Mouse (Mus musculus) cerebellum, adult 11-12 months (tissue): ENCODE results near the gene Ifna2.

Source experiments
- DNase-seq: peaks from one replicate; pipeline ENCODE4 v3.0.0; 2022

The Ifna2 gene

DNA sequence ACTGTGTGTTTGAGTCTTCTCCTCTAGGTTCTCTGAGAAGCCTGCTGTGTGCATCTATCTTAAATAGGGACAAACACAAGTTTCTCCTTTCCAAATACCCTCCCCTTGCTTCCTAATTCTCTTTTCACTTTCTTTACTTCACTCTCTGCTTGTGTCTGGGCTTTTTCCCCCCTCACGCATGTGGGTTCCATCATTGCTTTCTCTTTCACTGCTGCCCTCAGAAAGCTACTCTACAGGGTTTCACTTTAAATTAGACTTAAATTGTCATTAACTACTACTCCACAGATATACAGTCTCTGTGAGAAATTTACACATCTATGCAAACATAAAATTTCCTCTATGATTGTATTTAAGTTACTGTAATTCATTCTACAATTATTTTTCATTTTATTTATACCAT, at the start of gene Ifna2:
Ifna2 (minus strand) TSS at position 101 of the 400 bp plus-strand sequence.
- DNase-seq = no peak

DNA sequence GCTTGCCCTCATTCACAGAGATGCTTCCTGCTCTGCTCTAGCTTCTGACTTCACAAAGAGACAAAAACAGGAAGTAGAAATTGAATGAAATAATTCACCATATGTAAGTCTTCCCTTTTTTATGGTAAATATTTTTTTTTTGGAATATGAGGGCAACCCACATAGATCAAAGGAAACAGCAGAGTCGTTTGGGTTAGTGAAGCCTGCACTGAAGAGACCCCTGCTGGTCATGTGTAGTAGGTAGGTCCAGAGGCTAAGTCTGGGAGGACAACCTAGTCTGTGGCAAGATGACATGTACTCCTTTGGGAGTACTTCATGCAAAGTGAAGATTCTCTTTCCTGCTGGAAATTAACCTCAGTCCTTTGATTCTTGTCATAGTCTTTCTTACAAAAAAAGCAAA, 43.6 kb upstream of the Ifna2 start:
- no peak for DNase-seq

DNA sequence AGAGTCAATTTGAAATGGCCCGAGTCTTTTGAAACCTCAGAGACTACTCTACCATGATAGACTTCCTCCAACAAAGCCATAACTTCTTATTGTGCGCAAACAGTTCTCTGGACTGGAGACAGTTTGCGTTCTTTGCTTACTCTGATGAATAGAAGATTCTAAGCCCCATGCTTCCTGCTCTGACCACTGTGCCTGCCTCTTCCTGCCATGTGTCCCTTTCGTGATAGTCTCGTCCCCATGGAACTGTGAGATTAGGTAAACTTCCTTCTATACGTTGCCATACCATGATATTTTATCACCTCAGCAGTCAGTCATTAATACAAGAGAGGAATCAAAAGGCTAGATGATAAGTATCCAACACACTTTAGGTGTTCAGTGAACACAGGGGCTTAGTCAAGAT, 43.0 kb upstream of the Ifna2 start:
- no peak for DNase-seq

DNA sequence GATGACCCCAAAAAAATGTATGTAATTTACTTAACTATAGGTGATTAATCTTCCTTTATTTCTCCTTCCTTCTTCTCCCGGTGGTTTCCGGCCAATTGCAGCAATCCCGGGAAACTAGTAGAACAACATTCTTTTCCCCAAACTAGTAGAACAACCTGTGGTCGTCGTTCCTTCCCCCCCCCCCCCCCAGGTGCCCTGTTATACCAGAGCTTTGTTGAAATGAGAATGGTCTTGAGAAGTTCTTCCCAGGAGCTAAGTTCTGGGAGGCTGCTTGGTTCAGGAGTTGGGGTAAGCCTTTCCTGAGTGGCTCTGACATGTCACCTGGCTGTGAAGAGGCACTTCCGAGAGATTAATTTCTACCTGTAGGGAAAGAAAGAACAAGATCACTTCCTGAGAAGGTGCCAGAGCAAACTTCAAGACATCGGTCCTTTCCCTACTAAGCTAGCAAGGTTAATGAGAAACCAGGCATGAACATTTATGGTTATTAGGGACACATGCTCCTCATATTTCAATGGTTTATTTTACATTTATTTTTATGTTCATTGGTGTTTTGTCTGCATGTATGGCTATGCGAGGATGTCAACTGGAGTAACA, 39.9 kb upstream of the Ifna2 start:
- peak; percentile 10 for DNase-seq

DNA sequence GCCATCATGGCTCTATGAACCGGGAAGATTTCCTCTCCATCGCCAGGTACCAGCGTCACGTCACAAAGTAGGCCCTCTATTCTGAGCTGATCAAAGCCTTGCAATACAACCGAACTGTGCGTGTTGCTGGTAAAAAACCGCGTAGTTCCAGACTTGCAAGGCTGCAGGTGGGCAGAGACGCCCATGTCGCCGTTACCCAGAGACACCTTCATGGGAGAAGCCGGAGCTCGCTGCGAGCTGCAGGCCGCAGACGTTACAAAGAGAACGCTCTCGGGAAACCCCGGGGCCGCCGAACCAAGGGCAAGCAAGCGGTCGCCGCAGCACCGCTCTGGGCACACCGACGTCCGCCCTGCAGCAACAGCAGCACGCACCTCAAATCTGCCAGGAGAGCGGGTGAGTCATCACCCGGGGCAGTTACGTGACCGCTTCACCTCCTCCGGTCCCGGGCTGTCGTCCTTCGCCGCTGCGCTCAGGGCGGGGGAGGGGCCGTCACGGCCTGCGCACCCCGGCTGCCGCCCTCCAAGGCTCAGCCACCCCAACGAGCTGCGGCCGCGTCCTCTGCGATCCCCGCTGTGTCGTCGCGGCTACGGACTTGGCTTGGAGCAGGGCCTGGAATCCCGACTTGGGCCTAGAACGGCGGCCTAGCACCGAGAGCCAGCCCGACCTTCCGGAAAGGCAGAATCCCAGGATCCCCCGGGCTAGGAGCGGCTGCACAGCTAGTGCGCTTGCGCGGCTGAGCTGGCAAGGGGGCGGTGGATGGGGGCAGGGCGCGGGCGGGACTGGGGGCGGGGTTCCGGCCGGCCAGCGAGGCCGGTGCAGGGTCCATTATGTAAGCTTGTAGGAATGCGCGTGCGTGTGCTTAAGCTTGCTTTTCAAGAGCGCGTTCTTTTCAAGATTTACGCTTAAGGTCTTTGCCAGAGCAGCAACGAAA, 38.3 kb upstream of the Ifna2 start, which contains the start of the genes Gm26566 and Klhl9:
Gm26566 (plus strand) TSS at position 15 of the 931 bp plus-strand sequence.
Klhl9 (minus strand) TSS at position 675 of the 931 bp plus-strand sequence.
- DNase-seq = peak; percentile 94

DNA sequence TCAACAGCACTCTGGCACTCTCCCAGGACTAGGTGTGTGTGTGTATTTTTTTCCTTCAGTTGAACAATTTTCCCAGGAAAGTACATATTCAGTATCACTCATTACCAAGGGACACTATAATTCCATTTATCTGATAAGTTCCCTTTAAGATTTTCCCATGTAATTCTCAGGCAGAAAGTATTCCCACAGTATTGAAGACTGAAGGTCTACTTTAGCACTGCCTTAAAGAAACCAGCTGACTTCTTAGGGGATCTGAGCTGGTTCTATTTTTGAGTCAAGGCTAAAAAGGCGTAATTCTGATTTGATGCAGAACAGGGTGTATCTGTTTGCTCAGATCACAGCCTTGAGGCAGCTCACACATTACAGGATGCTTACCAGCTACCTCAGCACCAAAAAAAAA, 35.0 kb upstream of the Ifna2 start:
- no peak for DNase-seq

DNA sequence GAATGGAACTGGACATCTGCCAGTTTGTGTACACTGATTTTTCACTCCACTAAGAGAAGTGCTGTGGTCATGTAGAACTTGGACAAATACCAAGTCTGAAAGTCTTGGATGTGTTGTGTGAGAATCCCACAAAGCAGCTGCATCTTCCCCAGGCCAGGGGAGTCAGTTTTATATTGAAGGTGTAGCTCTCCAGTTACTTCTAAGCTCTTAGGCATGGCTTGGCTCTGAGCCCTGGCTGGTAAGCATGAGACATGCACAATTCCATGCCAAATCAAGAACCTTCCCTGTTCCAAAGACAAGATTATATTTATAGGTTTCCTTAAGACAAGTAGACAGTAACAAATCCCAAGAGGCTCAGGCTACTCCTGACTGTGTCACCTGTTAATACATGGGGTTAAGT, 31.3 kb upstream of the Ifna2 start:
- peak; percentile 13 for DNase-seq

DNA sequence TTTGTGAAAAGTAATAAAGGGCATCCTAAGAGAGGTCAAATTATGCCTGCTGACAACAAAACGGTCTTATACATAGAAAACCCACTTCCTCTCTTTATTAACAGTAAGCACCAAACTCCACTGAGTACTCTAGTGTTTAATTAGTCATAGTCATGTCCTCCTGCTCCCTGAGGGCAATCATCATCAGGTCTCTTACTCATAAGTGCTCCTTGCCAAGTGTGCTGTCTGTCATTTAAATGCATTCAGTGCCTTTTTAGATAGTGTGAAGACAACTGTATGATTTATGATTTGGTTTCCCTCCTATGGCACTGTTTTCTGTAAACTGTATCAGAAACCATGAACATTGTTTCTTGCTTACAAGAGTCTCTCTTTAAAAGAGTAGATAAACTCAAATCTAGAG, 30.6 kb upstream of the Ifna2 start:
- no peak for DNase-seq

DNA sequence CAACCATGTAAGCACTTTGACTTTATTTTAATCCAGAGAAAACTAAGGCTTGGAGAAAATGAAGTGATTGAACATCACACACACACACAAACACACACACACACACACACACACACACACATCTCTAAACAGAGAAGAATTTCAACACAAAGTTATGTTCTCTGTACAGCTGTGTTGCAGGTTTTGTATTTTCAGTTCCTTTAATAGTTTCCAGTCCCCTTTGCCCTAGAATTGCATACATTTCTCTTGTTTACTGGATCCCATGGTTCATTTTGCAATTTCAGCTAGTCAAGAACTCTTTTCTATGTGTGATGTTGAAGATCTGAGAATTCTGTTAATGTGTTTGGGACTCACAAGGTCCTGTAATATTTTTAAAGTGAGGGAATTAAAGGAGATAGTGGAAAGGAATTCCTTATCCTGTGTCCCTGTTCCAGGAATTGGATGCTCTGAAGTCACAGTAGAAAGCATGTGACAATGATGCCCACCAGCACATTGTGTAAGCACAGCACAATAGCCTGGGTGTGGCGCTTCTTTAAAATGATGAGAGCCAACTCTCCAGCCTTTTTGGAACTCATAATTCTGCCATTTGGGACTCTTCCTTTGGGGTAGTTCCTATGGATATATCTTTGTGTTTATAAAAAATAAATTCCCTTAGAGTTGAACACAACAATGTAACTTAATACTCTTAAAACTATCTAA, 23.6 kb upstream of the Ifna2 start:
- no peak for DNase-seq

DNA sequence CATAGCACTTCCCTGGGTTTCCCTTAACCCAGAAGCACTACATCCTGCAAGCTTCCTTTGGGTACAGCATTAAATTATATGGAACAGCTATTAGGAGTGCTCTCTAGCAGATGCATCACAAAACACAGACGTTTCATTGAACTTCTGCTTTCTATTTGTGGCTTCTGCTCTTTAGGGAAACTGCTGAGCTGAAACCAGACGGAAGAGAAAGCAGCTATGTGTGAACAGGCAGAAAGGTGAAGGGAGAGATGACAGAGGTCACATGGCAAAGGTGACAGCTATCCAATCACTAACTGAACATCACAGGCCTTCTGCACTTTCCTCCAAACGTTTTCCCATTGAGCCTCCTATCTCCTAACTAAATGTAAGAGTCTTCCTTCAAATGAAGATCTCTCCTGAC, 22.2 kb upstream of the Ifna2 start:
- DNase-seq = no peak

DNA sequence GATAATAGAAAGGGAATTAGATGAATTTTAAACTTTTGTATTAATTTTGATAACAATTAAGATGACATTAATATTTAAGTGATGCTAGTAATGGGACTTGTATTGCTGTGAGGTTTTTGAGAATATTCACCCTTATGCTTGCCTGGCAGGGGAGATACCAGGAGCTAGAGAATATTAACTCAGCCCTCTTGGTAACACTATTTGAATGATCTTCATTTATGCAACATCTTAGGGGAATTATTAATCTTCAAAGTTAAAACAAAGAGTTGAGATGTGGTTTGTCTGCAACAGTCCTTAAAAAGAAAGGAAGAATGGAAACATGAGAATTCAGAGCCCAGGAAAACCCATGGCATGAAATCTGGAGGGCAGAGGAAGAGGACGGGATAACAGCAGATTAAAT, 15.6 kb upstream of the Ifna2 start:
- no peak for DNase-seq

DNA sequence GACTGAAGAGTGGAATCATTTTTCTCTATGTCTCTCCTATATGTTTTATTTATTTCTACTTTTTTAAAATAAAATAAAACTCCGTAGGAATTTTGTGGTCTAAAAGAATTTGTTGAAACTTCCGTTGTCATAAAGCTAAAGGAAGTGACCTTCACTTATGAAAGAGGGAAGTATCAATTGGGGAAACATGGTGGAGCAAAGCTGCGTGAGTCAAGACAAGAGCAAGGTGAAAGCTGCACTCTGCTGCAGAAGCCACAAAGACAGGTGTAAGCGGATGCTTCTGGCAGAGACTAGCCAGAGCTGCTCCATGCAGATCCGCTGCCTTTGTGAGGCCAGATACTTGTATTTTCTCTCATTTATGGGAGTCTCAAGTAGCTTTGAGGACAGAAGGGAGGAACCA, 15.1 kb upstream of the Ifna2 start:
- DNase-seq = no peak

DNA sequence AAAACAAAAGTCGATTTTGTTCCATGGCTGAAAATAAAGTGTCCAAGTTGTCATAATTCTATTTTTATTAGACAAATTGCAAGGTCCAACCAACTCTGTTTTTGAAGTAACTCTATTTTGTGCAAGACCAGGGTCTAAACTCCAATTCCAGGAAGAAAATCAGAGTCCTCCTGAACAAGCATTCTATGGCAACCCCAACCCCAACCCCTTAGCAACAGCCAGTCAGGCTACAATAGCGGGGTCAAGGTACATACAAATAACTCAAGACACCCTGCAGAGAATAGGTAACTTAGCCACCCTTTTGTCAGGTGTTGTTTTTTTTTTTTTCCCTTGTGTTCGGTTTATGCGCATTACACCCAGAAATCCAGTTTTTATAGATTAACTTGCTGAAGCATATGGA, 14.0 kb upstream of the Ifna2 start:
- DNase-seq = no peak

DNA sequence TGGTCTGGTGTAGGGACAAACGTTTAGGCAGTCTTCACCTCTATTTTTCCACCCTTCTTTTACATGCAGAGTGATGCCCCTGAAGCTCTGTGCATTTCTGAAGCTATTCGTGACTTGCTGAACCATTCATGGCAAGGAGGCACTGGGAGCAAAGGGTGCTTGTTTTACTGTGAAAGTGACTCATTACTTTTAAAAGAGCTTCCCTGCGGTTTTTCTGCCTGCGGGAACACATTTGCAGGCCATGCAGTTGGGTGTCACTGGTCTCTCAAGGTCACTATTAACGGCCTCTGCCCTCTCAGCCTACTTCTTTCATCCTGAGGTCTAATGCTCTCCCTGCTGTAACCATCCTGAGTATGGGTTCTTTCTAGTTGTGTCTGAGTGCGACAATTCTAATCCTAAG, 13.4 kb upstream of the Ifna2 start:
- DNase-seq = no peak

DNA sequence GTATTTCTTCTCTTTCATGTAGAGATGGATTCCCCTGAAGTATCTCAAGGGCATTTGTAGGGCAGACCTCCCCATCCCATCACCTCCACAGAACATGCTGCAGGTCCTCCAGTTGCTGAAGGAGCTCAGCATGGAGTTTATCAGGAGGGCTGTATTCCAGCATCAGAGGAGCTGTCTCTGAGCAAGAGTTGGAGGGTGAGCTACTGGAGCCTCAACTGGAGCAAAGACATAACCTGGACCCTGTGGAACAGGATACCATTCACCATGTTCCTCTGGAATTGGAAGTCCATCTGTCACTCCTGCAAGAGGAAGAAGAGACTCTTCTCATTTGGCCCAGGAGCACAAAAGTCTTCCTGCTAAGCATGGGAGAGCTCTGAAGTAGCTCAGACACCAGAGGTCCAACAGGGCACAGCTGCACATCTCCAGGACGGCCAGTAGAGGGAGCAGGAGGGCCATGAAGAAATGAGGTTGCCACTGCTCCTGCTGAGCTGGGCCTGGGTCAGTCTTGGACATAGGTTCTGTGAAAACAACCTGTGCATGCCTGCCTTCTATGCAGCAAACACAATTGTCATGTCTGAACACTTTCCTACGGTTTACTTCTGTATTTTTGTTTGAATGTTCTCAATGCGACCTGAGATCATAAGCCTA, 12.6 kb upstream of the Ifna2 start:
- peak; percentile 56 for DNase-seq

DNA sequence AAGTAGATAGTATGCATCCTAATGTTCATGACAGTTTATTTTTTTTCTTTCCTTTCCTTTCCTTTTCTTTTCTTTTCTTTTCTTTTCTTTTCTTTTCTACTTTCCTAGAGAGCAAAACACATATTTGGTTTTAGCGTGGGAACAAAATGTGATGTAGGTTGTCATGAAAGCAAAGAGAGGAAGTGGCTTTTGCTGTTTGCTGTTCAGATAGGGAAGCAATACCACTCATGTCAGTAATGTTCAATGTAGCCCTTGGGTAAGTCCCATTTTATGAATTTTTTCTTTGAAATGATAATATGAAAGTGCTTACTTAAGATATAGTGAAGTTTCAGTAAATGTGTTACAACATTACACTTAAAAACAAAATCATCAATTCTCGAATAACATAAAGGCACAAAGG, 9.7 kb upstream of the Ifna2 start:
- DNase-seq = no peak

DNA sequence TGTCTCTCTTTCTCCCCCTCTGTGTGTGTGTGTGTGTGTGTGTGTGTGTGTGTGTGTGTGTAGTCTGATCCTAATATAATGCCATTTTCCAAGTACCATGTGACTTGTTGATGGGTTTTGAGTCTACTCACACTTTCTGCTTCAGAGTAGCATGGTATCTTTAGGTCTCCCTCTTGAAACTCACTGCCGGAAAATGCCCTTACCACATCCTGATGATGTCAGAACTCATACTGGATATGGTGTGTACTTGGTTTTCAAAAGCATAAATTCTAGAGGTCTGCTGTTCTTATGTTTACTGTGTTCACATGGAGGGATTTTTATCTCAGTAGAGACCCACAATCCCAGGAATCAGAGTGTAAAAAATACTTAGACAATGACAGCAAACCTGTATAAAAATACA, 8.8 kb upstream of the Ifna2 start:
- no peak for DNase-seq

DNA sequence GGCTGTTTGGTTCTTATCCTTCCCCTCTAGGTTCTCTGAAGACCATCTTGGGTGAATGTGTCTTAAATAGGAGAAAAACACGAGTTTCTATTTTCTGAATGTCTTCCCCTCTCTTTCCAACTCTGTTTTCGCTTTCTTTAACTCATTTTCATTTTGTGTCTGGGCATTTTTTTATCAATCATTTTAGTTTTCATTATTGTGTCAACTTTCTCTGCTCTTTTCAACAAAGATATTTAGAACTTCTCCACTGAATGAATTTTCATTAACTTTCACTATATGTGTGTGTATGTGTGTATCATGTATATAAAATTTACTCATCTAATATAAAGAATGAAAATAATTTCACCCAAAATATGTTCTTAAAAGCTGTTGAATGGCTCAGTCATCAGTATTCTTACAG, 7.5 kb upstream of the Ifna2 start, which contains the start of gene Ifnab:
Ifnab (minus strand) TSS at position 101 of the 400 bp plus-strand sequence.
- no peak for DNase-seq

DNA sequence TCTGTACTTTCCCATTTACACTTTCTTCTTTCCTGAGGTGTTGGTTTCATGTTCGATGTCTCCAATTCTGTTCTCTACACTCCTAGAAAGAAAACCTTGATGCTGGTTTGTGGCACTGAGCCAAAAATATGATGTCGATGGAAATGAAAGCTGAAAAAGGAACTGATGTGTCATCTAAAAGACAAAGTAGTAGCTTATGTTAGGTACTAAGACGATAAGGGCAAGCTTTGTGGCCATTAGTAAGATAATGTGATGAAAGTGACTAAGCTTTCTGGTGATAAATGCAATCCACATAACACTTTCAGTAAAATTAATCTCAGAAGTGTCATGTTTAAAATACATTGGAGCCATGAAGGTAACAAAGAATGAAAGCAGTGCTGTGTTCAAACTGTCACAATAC, 2.4 kb downstream of the Ifna2 start:
- DNase-seq = no peak

DNA sequence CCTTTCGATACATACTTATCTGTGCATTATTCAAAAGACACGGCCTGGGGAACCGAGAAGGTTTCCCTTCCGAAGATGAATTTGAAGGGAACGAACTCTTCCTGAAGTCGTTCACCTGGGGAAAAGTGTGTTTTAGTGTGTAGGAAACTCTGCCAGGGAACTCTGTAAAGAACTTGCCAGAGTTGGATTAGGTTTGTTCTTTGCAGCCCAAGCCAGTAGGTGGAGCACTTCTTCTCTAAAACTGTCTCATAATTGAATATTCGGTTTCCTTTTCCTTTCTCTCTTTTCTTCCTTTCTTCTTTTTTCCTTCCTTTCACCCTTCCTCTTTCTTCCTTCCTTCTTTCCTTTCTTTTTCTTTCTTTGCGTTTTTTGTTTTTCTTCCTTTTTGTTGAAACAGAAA, 3.4 kb downstream of the Ifna2 start:
- no peak for DNase-seq

DNA sequence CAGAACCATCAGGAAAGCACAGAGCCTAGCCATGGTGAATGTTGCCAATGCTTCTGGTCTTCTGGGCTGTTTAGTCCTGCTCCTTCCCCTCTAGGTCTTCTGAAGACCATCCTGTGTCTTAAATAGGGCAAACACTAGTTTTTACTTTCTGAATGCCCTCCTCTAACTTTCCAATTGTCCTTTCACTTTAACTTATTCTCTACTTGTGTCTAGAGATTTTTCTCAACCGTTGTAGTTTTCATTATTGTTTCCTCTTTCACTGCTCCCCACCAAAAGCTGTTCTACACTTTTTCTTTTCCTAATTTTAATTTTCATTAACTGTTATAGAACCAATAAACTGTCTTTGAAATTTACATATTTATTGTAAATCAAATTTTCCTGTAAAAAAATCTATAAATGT, 6.9 kb downstream of the Ifna2 start, which contains the start of gene Ifna16:
Ifna16 (minus strand) TSS at position 101 of the 400 bp plus-strand sequence.
- DNase-seq = no peak

DNA sequence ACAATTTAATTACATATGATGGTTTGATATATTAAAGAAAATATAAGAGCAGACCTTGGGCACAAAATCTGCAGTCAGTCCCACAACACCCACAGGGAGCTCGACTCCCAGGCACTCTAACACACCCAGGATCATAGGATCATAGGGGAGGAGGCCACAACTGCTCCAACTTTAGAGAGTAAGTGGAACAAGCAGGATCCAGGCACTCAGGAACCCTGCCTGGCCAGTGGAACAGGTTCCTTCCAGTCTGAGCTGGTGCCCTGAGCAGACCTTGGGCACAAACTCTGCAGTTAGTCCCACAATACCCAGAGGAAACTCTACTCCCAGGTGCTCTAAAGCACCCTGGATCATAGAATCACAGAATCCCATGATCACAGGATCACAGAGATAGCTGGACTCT, 28.3 kb downstream of the Ifna2 start:
- DNase-seq = no peak

DNA sequence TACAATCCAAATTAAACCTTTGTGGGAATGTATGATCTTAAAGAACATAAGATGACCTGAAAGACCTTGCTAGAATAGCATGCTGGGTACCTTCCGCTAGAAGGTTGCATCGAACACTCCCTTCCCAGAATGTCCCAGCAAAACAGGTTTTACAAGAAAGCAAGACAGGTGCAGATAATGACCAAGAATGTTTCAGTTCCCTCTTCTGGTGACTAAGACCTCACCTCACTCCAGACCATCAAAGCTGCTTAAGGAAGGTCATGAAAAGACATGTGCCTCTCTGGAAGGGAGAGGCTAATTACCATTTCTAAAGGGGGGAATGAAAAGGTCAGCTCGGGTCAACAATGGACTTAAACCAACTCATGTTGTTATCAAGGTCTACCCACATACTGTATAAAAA, 30.1 kb downstream of the Ifna2 start:
- no peak for DNase-seq
